Mouse (Mus musculus): ENCODE measurements at regions not wholly inside any gene's neighbourhood (a gene's known extent, or its start where the extent isn't known, plus 50 kb on each side); places are given as distances from the start of the nearest gene placed in this dataset.

GRCm38 (mm10) chr14:15971306-15971705 is 277.8 kb upstream of the Ngly1 start:
- H3K4me1 ChIP-seq (ENCODE audit: control insufficient read depth, insufficient read depth, low read length), result no peaks in the 10 kb centered on the region
- no peak for ATAC-seq (ENCODE audit: insufficient number of reproducible peaks, low FRiP score, low TSS enrichment, low read depth)
- no peaks in the 10 kb centered on the region for H3K27me3 ChIP-seq (ENCODE audit: control insufficient read depth, insufficient read depth, low read length)
- no peak for DNase-seq (ENCODE audit: low spot score)
- H3K36me3 ChIP-seq (ENCODE audit: control insufficient read depth, insufficient read depth, low read length), result no peaks in the 10 kb centered on the region
- no peak overlapping the region for H3K9ac ChIP-seq (ENCODE audit: low read length)
- H3K27ac ChIP-seq (replicated peaks; ENCODE audit: low read depth, low read length), result no peak overlapping the region
- H3K4me2 ChIP-seq (ENCODE audit: low read depth, severe bottlenecking), result no peak overlapping the region
- H3K9me3 ChIP-seq (ENCODE audit: control insufficient read depth, low read length), result no peaks in the 10 kb centered on the region
- no peak overlapping the region for H3K4me3 ChIP-seq (ENCODE audit: low read depth, low read length)

GRCm38 (mm10) chr14:15977366-15977765 is 271.7 kb upstream of the Ngly1 start:
- no peak for ATAC-seq (ENCODE audit: insufficient number of reproducible peaks, low FRiP score, low TSS enrichment, low read depth)
- no peak for DNase-seq (ENCODE audit: low spot score)
- WGBS, result 97% methylated on average over 1 of the region's 1 CpGs
- H3K4me2 ChIP-seq (ENCODE audit: low read depth, severe bottlenecking), result no peak overlapping the region
- H3K9me3 ChIP-seq (ENCODE audit: control insufficient read depth, low read length), result no peaks in the 10 kb centered on the region
- no peak overlapping the region for H3K27ac ChIP-seq (replicated peaks; ENCODE audit: low read depth, low read length)
- no peaks in the 10 kb centered on the region for H3K36me3 ChIP-seq (ENCODE audit: control insufficient read depth, insufficient read depth, low read length)
- H3K4me3 ChIP-seq (ENCODE audit: low read depth, low read length), result no peak overlapping the region
- H3K4me1 ChIP-seq (ENCODE audit: control insufficient read depth, insufficient read depth, low read length), result no peaks in the 10 kb centered on the region
- H3K27me3 ChIP-seq (ENCODE audit: control insufficient read depth, insufficient read depth, low read length), result no peaks in the 10 kb centered on the region
- no peak overlapping the region for H3K9ac ChIP-seq (ENCODE audit: low read length)

GRCm38 (mm10) chr14:15978329-15978728 is 270.8 kb upstream of the Ngly1 start:
- 21% methylated on average over 1 of the region's 1 CpGs for WGBS
- no peak for ATAC-seq (ENCODE audit: insufficient number of reproducible peaks, low FRiP score, low TSS enrichment, low read depth)
- DNase-seq (ENCODE audit: low spot score), result no peak

GRCm38 (mm10) chr14:16005409-16005808 is 243.7 kb upstream of the Ngly1 start:
- H3K4me3 ChIP-seq (ENCODE audit: low read depth, low read length), result no peak overlapping the region
- H3K9me3 ChIP-seq (ENCODE audit: control insufficient read depth, low read length), result no peaks in the 10 kb centered on the region
- ATAC-seq (ENCODE audit: insufficient number of reproducible peaks, low FRiP score, low TSS enrichment, low read depth) (no peak), DNase-seq (ENCODE audit: low spot score) (no peak)
- no peak overlapping the region for H3K9ac ChIP-seq (ENCODE audit: low read length)
- H3K4me2 ChIP-seq (ENCODE audit: low read depth, severe bottlenecking), result no peak overlapping the region
- H3K36me3 ChIP-seq (ENCODE audit: control insufficient read depth, insufficient read depth, low read length), result no peaks in the 10 kb centered on the region
- H3K4me1 ChIP-seq (ENCODE audit: control insufficient read depth, insufficient read depth, low read length), result no peaks in the 10 kb centered on the region
- no peak overlapping the region for H3K27ac ChIP-seq (replicated peaks; ENCODE audit: low read depth, low read length)
- H3K27me3 ChIP-seq (ENCODE audit: control insufficient read depth, insufficient read depth, low read length), result no peaks in the 10 kb centered on the region
- WGBS, result 91% methylated on average over 1 of the region's 1 CpGs

More at GRCm38 (mm10) chr14:15978329-15978728, 270.8 kb upstream of the Ngly1 start:
- Histone ChIP-seq H3K9me3 (ENCODE audit: control insufficient read depth, low read length) (no peaks in the 10 kb centered on the region), H3K4me3 (ENCODE audit: low read depth, low read length) (no peak overlapping the region), H3K27me3 (ENCODE audit: control insufficient read depth, insufficient read depth, low read length) (no peaks in the 10 kb centered on the region), H3K9ac (ENCODE audit: low read length) (no peak overlapping the region), H3K4me2 (ENCODE audit: low read depth, severe bottlenecking) (no peak overlapping the region), H3K4me1 (ENCODE audit: control insufficient read depth, insufficient read depth, low read length) (no peaks in the 10 kb centered on the region), H3K36me3 (ENCODE audit: control insufficient read depth, insufficient read depth, low read length) (no peaks in the 10 kb centered on the region), H3K27ac (replicated peaks; ENCODE audit: low read depth, low read length) (no peak overlapping the region)

GRCm38 (mm10) chr14:16006968-16007367 is 242.1 kb upstream of the Ngly1 start:
- WGBS, result 90% methylated on average over 2 of the region's 2 CpGs

GRCm38 (mm10) chr14:16009778-16010177 is 239.3 kb upstream of the Ngly1 start:
- H3K27ac ChIP-seq (replicated peaks; ENCODE audit: low read depth, low read length), result no peak overlapping the region
- ATAC-seq (ENCODE audit: insufficient number of reproducible peaks, low FRiP score, low TSS enrichment, low read depth) (no peak), DNase-seq (ENCODE audit: low spot score) (no peak)

More at GRCm38 (mm10) chr14:16006968-16007367, 242.1 kb upstream of the Ngly1 start:
- Histone ChIP-seq H3K4me2 (ENCODE audit: low read depth, severe bottlenecking) (no peak overlapping the region), H3K4me1 (ENCODE audit: control insufficient read depth, insufficient read depth, low read length) (no peaks in the 10 kb centered on the region), H3K27ac (replicated peaks; ENCODE audit: low read depth, low read length) (no peak overlapping the region), H3K9ac (ENCODE audit: low read length) (no peak overlapping the region), H3K36me3 (ENCODE audit: control insufficient read depth, insufficient read depth, low read length) (no peaks in the 10 kb centered on the region), H3K4me3 (ENCODE audit: low read depth, low read length) (no peak overlapping the region), H3K27me3 (ENCODE audit: control insufficient read depth, insufficient read depth, low read length) (no peaks in the 10 kb centered on the region), H3K9me3 (ENCODE audit: control insufficient read depth, low read length) (no peaks in the 10 kb centered on the region)
- DNase-seq (ENCODE audit: low spot score) (no peak), ATAC-seq (ENCODE audit: insufficient number of reproducible peaks, low FRiP score, low TSS enrichment, low read depth) (no peak)

GRCm38 (mm10) chr14:16023853-16024252 is 225.2 kb upstream of the Ngly1 start:
- Histone ChIP-seq H3K4me1 (ENCODE audit: control insufficient read depth, insufficient read depth, low read length) (no peaks in the 10 kb centered on the region), H3K27ac (replicated peaks; ENCODE audit: low read depth, low read length) (no peak overlapping the region), H3K27me3 (ENCODE audit: control insufficient read depth, insufficient read depth, low read length) (no peaks in the 10 kb centered on the region), H3K9me3 (ENCODE audit: control insufficient read depth, low read length) (no peaks in the 10 kb centered on the region), H3K4me3 (ENCODE audit: low read depth, low read length) (no peak overlapping the region), H3K4me2 (ENCODE audit: low read depth, severe bottlenecking) (no peak overlapping the region), H3K9ac (ENCODE audit: low read length) (no peak overlapping the region), H3K36me3 (ENCODE audit: control insufficient read depth, insufficient read depth, low read length) (no peaks in the 10 kb centered on the region)
- ATAC-seq (ENCODE audit: insufficient number of reproducible peaks, low FRiP score, low TSS enrichment, low read depth) (no peak), DNase-seq (ENCODE audit: low spot score) (no peak)

More at GRCm38 (mm10) chr14:16009778-16010177, 239.3 kb upstream of the Ngly1 start:
- Histone ChIP-seq H3K4me1 (ENCODE audit: control insufficient read depth, insufficient read depth, low read length) (no peaks in the 10 kb centered on the region), H3K36me3 (ENCODE audit: control insufficient read depth, insufficient read depth, low read length) (no peaks in the 10 kb centered on the region), H3K9me3 (ENCODE audit: control insufficient read depth, low read length) (no peaks in the 10 kb centered on the region), H3K27me3 (ENCODE audit: control insufficient read depth, insufficient read depth, low read length) (no peaks in the 10 kb centered on the region), H3K4me3 (ENCODE audit: low read depth, low read length) (no peak overlapping the region), H3K9ac (ENCODE audit: low read length) (no peak overlapping the region), H3K4me2 (ENCODE audit: low read depth, severe bottlenecking) (no peak overlapping the region)

- Histone ChIP-seq H3K27ac (replicated peaks; ENCODE audit: low read depth, low read length) (no peak overlapping the region), H3K4me1 (ENCODE audit: control insufficient read depth, insufficient read depth, low read length) (no peaks in the 10 kb centered on the region), H3K4me3 (ENCODE audit: low read depth, low read length) (no peak overlapping the region), H3K36me3 (ENCODE audit: control insufficient read depth, insufficient read depth, low read length) (no peaks in the 10 kb centered on the region), H3K9ac (ENCODE audit: low read length) (no peak overlapping the region), H3K4me2 (ENCODE audit: low read depth, severe bottlenecking) (no peak overlapping the region), H3K27me3 (ENCODE audit: control insufficient read depth, insufficient read depth, low read length) (no peaks in the 10 kb centered on the region), H3K9me3 (ENCODE audit: control insufficient read depth, low read length) (no peaks in the 10 kb centered on the region)
- DNase-seq (ENCODE audit: low spot score), result no peak
- no peak for ATAC-seq (ENCODE audit: insufficient number of reproducible peaks, low FRiP score, low TSS enrichment, low read depth)
Measured at GRCm38 (mm10) chr14:16037771-16038170, 211.3 kb upstream of the Ngly1 start.

- Histone ChIP-seq H3K9me3 (ENCODE audit: control insufficient read depth, low read length) (no peaks in the 10 kb centered on the region), H3K27me3 (ENCODE audit: control insufficient read depth, insufficient read depth, low read length) (no peaks in the 10 kb centered on the region), H3K9ac (ENCODE audit: low read length) (no peak overlapping the region), H3K4me3 (ENCODE audit: low read depth, low read length) (no peak overlapping the region), H3K36me3 (ENCODE audit: control insufficient read depth, insufficient read depth, low read length) (no peaks in the 10 kb centered on the region), H3K27ac (replicated peaks; ENCODE audit: low read depth, low read length) (no peak overlapping the region), H3K4me1 (ENCODE audit: control insufficient read depth, insufficient read depth, low read length) (no peaks in the 10 kb centered on the region), H3K4me2 (ENCODE audit: low read depth, severe bottlenecking) (no peak overlapping the region)
- DNase-seq (ENCODE audit: low spot score) (no peak), ATAC-seq (ENCODE audit: insufficient number of reproducible peaks, low FRiP score, low TSS enrichment, low read depth) (no peak)
- WGBS, result 80% methylated on average over 1 of the region's 1 CpGs
Measured at GRCm38 (mm10) chr14:16038336-16038735, 210.7 kb upstream of the Ngly1 start.
